Mouse (Mus musculus) kidney, adult 10 weeks (tissue): ENCODE results near the gene H2-Q6. TPM values are rescaled to one million over a fixed set of nuclear protein-coding genes. Genes with fewer than 3 reads are reported as not detected.

Experiments
- polyA plus RNA-seq: library from polyadenylated mRNA; stranded (reverse); fragments of 350-450 nt; fragmentation: Illumina TruSeq; extraction: RNeasy Lipid Tissue Mini Kit (QIAGEN cat#74804); gene quantifications from one replicate; pipeline ENCODE4 v1.2.3, GENCODE M21; 2014; ENCODE audit warnings: low read depth, low replicate concordance

Gene H2-Q6
- 21.9 TPM for polyA plus RNA-seq

GRCm38 (mm10) chr17:35424624-35425416 is at the start of gene H2-Q6:
H2-Q6 (plus strand) TSS chr17:35424850.

GRCm38 (mm10) chr17:35379369-35379728 is 45.3 kb upstream of the H2-Q6 start, which contains the start of gene H2-Q4:
H2-Q4 (plus strand) TSS chr17:35379617.

GRCm38 (mm10) chr17:35438885-35439284 is 14.2 kb downstream of the H2-Q6 start, which contains the start of gene H2-Q7:
H2-Q7 (plus strand) TSS chr17:35439155.

GRCm38 (mm10) chr17:35469842-35470751 is 45.4 kb downstream of the H2-Q6 start, which contains the start of gene H2-Q10:
H2-Q10 (plus strand) TSS chr17:35470089.

Other genes starting within 250 kb of the H2-Q6 start
- 2.3 TPM for gene Aif1, start 248.8 kb upstream of the H2-Q6 start, polyA plus RNA-seq
- not detected for gene Lst1, start 236.4 kb upstream of the H2-Q6 start, polyA plus RNA-seq
- gene Ltb, start 230.4 kb upstream of the H2-Q6 start, polyA plus RNA-seq: not detected
- not detected for gene Tnf, start 222.8 kb upstream of the H2-Q6 start, polyA plus RNA-seq
- gene Lta, start 219.5 kb upstream of the H2-Q6 start, polyA plus RNA-seq: not detected
- not detected for gene Gm16181, start 204.0 kb upstream of the H2-Q6 start, polyA plus RNA-seq
- 5.2 TPM for gene Atp6v1g2, start 191.2 kb upstream of the H2-Q6 start, polyA plus RNA-seq
- gene Nfkbil1, start 189.1 kb upstream of the H2-Q6 start, polyA plus RNA-seq: not detected
- gene Ddx39b, start 183.1 kb upstream of the H2-Q6 start, polyA plus RNA-seq: 4.9 TPM
- 26.4 TPM for gene H2-D1, start 162.1 kb upstream of the H2-Q6 start, polyA plus RNA-seq
- gene H2-Q1, start 104.4 kb upstream of the H2-Q6 start, polyA plus RNA-seq: 0.28 TPM
- 4.2 TPM for gene H2-Q2, start 82.6 kb upstream of the H2-Q6 start, polyA plus RNA-seq
- 13.7 TPM for gene H2-Q4, start 45.2 kb upstream of the H2-Q6 start, polyA plus RNA-seq
- 4.7 TPM for gene H2-Q7, start 14.3 kb downstream of the H2-Q6 start, polyA plus RNA-seq
- gene H2-Q10, start 45.2 kb downstream of the H2-Q6 start, polyA plus RNA-seq: 0.44 TPM
- gene Pou5f1, start 81.2 kb downstream of the H2-Q6 start, polyA plus RNA-seq: not detected
- gene Tcf19, start 92.0 kb downstream of the H2-Q6 start, polyA plus RNA-seq: 1.1 TPM
- gene Cchcr1, start 92.2 kb downstream of the H2-Q6 start, polyA plus RNA-seq: 0.85 TPM
- gene Psors1c2, start 108.4 kb downstream of the H2-Q6 start, polyA plus RNA-seq: not detected
- not detected for gene Cdsn, start 127.3 kb downstream of the H2-Q6 start, polyA plus RNA-seq
- not detected for gene 2300002M23Rik, start 142.6 kb downstream of the H2-Q6 start, polyA plus RNA-seq
- not detected for gene Sfta2, start 176.7 kb downstream of the H2-Q6 start, polyA plus RNA-seq
- not detected for gene Gm9573, start 201.8 kb downstream of the H2-Q6 start, polyA plus RNA-seq
- gene Mucl3, start 218.8 kb downstream of the H2-Q6 start, polyA plus RNA-seq: not detected
- 1.1 TPM for gene Vars2, start 242.7 kb downstream of the H2-Q6 start, polyA plus RNA-seq
- gene Gtf2h4, start 248.9 kb downstream of the H2-Q6 start, polyA plus RNA-seq: 1.7 TPM